Mouse (Mus musculus) cortical plate, adult 2 months (tissue): ENCODE results near the gene Rere.

Experiments used
- CTCF ChIP-seq: fragments of 200-500 bp; IDR thresholded peaks from 2 replicates; pipeline ENCODE4 v1.5.1; 2011; ENCODE audit warnings: mild to moderate bottlenecking, control low read depth, low read length; ENCODE audit not compliant: insufficient read depth; ENCODE audit errors: extremely low read depth
- POLR2A ChIP-seq: fragments of 200-500 bp; IDR thresholded peaks from 2 replicates; pipeline ENCODE4 v1.6.1; 2011; ENCODE audit warnings: mild to moderate bottlenecking, low read length, control low read depth; ENCODE audit not compliant: insufficient read depth; ENCODE audit errors: extremely low read depth

DNA sequence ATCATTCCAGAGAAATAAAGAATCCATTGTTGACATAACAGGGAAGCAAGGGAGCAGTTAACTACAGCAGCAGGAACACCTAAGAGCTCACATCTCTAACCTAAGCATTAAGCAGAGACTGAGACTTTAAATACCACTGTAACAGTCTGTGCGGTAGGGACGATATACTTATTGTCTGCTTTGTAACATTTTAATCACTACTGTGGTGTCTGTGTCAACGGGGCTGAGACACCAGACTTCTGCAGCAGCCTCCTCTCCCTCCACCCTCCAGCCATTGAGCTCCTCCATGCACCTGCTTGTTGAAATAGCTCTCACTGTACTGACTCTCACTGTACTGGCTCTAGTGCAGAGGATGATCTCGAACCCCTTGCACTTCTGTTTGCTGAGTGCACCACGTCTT, 98.8 kb downstream of the Rere start:
- TF ChIP-seq CTCF = no peak
- no peak for TF ChIP-seq POLR2A
